Mouse (Mus musculus) C2C12 (cell line): ENCODE measurements at regions not wholly inside any gene's neighbourhood (a gene's known extent, or its start where the extent isn't known, plus 50 kb on each side); places are given as distances from the start of the nearest gene placed in this dataset.

Source experiments
- H3K27me3 ChIP-seq: one replicate; pipeline ENCODE4 v1.6.1; 2011; ENCODE audit not compliant: control insufficient read depth, insufficient read depth, insufficient read length
- H3K36me3 ChIP-seq: one replicate; pipeline ENCODE4 v1.6.1; 2011; ENCODE audit not compliant: control insufficient read depth, insufficient read depth
- H3K4me3 ChIP-seq: one replicate; pipeline ENCODE4 v1.5.1; 2011; ENCODE audit warnings: mild to moderate bottlenecking, control low read depth; ENCODE audit not compliant: poor library complexity, insufficient read depth, severe bottlenecking
- H3K79me2 ChIP-seq: one replicate; pipeline ENCODE4 v1.6.1; 2011; ENCODE audit not compliant: control insufficient read depth, insufficient read depth
- H3K79me3 ChIP-seq: one replicate; pipeline ENCODE4 v1.6.1; 2011; ENCODE audit warnings: low read depth, control low read depth
- H3ac ChIP-seq: one replicate; pipeline ENCODE3; 2011; ENCODE audit warnings: low read depth; ENCODE audit not compliant: control insufficient read depth, insufficient read length
- CEBPB ChIP-seq: IDR thresholded peaks from one replicate; pipeline ENCODE4 v1.6.1; 2011; ENCODE audit warnings: low read depth, mild to moderate bottlenecking, control low read depth, moderate library complexity
- CTCF ChIP-seq: IDR thresholded peaks from one replicate; pipeline ENCODE4 v1.5.1; 2011; ENCODE audit not compliant: control insufficient read depth, insufficient read depth, insufficient read length
- FOSL1 ChIP-seq: IDR thresholded peaks from one replicate; pipeline ENCODE4 v1.8.0; 2011; ENCODE audit warnings: mild to moderate bottlenecking, low read length; ENCODE audit not compliant: poor library complexity, insufficient read depth, severe bottlenecking
- MAX ChIP-seq: IDR thresholded peaks from one replicate; pipeline ENCODE4 v1.6.1; 2011; ENCODE audit warnings: mild to moderate bottlenecking, control low read depth
- MYOD1 ChIP-seq: IDR thresholded peaks from one replicate; pipeline ENCODE4 v1.6.1; 2011; ENCODE audit warnings: low read depth; ENCODE audit not compliant: control insufficient read depth, insufficient read length
- MYOG ChIP-seq: IDR thresholded peaks from one replicate; pipeline ENCODE4 v1.6.1; 2011; ENCODE audit not compliant: control insufficient read depth, insufficient read length; ENCODE audit errors: extremely low read depth
- USF1 ChIP-seq: IDR thresholded peaks from one replicate; pipeline ENCODE4 v1.6.1; 2011; ENCODE audit warnings: low read depth, mild to moderate bottlenecking, control low read depth, moderate library complexity

DNA sequence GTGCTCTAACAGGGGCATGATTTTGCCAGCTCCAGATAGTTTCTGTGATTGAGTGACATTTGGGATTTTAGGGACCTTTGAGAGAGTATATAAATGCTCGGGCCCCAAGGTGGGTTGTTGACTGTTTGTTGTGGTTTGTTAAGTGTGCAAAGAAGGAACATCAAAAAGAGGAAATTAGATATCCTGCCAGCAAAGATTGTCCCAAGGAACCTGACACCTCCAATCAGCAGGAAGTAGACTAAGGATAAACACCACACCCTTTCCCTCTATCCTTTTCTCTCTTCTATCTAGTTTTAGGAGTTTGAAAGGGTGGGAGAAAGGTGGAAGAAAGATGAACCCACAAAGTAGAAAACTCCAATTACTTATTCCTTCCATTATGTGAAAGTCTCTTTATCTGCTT lies 103.9 kb upstream of the P2ry1 start:
- Histone ChIP-seq H3K79me3 (no peaks in the 10 kb centered on the region), H3K79me2 (no peaks in the 10 kb centered on the region), H3ac (no peak overlapping the region), H3K4me3 (no peak overlapping the region), H3K27me3 (no peaks in the 10 kb centered on the region), H3K36me3 (no peaks in the 10 kb centered on the region)
- TF ChIP-seq CEBPB (no peak), CTCF (no peak), USF1 (no peak), FOSL1 (no peak), MAX (no peak), MYOD1 (no peak), MYOG (no peak)

DNA sequence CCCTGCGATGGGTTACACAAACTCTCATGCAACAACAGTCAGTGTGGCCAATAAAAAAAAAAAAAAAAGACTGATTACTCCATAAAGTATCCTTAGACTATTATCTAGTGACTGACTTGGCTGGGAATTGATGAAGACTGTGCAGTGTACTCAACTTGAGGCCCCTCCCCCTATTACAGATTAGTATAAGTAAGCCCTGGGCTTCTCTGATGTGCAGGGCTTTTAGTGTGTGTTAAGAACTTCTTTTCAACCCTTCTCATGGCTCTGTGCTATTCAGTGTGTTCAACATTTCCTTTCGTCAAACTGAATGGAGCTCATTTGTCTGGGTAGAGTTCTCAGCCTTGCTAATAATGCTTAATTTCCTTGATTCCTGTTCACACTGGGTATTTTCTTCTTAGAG lies 101.0 kb upstream of the P2ry1 start:
- Histone ChIP-seq H3K27me3 (no peaks in the 10 kb centered on the region), H3ac (no peak overlapping the region), H3K36me3 (no peaks in the 10 kb centered on the region), H3K79me3 (no peaks in the 10 kb centered on the region), H3K4me3 (no peak overlapping the region), H3K79me2 (no peaks in the 10 kb centered on the region)
- TF ChIP-seq CTCF (no peak), MAX (no peak), MYOG (no peak), CEBPB (no peak), MYOD1 (no peak), USF1 (no peak), FOSL1 (no peak)

DNA sequence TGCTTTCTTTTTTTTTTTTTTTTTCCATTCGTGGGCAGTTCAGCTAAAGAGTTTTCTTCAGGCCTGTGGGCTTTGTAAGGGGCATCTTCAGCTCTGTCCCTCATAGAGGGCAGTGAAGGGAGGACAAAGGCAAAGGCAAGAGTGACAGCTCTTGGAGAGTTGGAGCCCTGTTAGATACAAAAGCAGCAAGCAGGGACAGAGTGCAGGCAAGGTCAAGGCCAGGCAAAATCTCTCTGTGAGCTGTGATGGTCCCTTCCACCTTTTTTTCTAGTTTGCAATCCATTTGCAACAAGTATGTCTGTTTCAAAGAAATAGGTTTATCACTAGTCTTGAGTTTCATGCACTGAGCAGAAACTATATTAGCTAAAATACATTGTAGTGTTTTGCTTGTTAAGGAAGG lies 86.2 kb upstream of the P2ry1 start:
- no peaks in the 10 kb centered on the region for H3K27me3 ChIP-seq
- TF ChIP-seq MYOD1 (no peak), FOSL1 (no peak), CTCF (no peak), MAX (no peak), CEBPB (no peak), USF1 (no peak), MYOG (no peak)
- no peak overlapping the region for H3ac ChIP-seq
- H3K79me3 ChIP-seq, result no peaks in the 10 kb centered on the region
- no peaks in the 10 kb centered on the region for H3K36me3 ChIP-seq
- no peaks in the 10 kb centered on the region for H3K79me2 ChIP-seq
- H3K4me3 ChIP-seq, result no peak overlapping the region

- H3K4me3 ChIP-seq, result no peak overlapping the region
- no peaks in the 10 kb centered on the region for H3K27me3 ChIP-seq
- TF ChIP-seq MYOD1 (no peak), MYOG (no peak), CEBPB (no peak), USF1 (no peak), CTCF (no peak)
- H3K36me3 ChIP-seq, result no peaks in the 10 kb centered on the region
- no peak overlapping the region for H3ac ChIP-seq
- H3K79me3 ChIP-seq, result no peaks in the 10 kb centered on the region
- no peaks in the 10 kb centered on the region for H3K79me2 ChIP-seq
These were observed 85.3 kb upstream of the P2ry1 start for GRCm38 (mm10) chr3:60917271-60917670.

DNA sequence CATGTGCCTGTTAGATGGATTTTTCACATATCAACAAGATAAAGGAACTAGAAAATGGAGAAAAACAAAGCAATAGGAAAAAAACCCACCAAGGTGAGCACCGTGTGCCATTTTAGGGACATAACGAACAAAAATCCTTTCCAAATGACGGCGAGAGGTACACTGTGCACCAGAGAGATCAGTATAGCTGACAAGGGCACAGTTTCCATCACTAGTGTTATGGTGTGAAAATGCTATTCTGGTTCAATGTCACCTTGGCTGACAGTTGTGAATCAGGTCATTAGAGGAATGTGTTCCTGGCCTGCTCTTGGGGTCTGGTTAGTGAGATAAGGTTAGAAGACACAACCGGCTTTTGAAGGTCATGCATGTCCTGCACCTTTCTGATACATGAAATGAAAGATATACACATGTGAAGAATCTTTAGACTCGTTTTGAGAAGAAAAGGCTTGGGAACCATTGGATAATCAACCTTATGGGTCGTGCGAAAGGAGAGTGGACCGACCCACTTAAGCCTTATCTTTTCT lies 76.5 kb upstream of the P2ry1 start:
- H3K79me2 ChIP-seq, result no peaks in the 10 kb centered on the region
- no peak overlapping the region for H3K4me3 ChIP-seq
- H3K36me3 ChIP-seq, result no peaks in the 10 kb centered on the region
- H3ac ChIP-seq, result no peak overlapping the region
- no peaks in the 10 kb centered on the region for H3K27me3 ChIP-seq
- TF ChIP-seq MYOD1 (no peak), MYOG (no peak), MAX (no peak), CEBPB (no peak), USF1 (no peak), CTCF (no peak), FOSL1 (no peak)
- H3K79me3 ChIP-seq, result no peaks in the 10 kb centered on the region

- H3K79me2 ChIP-seq, result no peaks in the 10 kb centered on the region
- no peak overlapping the region for H3K4me3 ChIP-seq
- no peak overlapping the region for H3ac ChIP-seq
- no peaks in the 10 kb centered on the region for H3K79me3 ChIP-seq
- TF ChIP-seq CEBPB (no peak), FOSL1 (no peak), MAX (no peak), MYOD1 (no peak), MYOG (no peak), USF1 (no peak), CTCF (no peak)
- no peaks in the 10 kb centered on the region for H3K27me3 ChIP-seq
- no peaks in the 10 kb centered on the region for H3K36me3 ChIP-seq
These were observed 73.7 kb upstream of the P2ry1 start for GRCm38 (mm10) chr3:60928910-60929309.
